Mouse (Mus musculus): Measurements from ENCODE around the gene Olfr1058.
"Not testable (repeated sequence)": the region's sequence is repeated elsewhere in the genome, so short reads cannot be mapped to it uniquely, and the experiment has no call there.

The Olfr1058 gene

DNA sequence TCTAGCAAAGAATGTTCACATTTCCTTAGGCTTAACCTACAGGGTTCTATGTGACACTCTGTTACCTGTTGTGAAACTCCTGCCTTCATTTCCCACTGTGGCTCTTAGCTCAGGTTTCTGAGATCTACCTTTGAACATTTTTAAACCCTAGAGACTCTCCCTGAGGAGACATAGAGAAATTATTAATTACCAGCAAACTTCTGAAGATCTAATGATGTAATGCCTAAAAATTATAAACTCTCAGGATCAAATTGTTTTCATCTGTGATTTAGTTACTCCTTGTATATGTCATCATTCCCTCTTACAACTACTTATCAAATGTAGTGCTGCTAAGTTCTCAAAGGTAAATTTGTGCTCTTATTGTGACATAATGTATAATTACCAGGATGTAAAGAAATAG lies at the start of gene Olfr1058:
Gene Olfr1058, minus strand, starts transcription at position 101 of the 400 bp plus-strand sequence.
- not testable (repeated sequence) for DNase-seq (ENCODE audit: low spot score)

DNA sequence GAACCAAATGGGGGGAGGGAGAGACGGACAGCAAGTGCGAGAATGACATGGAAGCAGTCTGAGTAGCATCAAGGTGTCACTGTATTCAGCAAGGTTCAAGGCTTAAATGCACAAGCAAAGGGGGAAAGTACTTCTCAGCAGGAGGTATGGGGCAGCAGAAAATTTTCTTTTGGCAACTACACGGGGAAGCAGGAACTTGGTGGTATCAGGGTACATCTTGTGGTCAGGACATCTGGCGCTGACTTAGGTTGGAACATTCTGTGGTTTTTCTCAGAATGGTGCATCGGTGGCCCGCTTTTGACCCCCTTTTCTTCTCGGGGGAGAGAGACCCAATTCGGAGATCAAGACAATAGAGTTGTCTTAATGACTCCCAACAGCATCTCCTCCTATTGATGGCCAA lies 40.1 kb upstream of the Olfr1058 start:
- DNase-seq (ENCODE audit: low spot score): not testable (repeated sequence)

DNA sequence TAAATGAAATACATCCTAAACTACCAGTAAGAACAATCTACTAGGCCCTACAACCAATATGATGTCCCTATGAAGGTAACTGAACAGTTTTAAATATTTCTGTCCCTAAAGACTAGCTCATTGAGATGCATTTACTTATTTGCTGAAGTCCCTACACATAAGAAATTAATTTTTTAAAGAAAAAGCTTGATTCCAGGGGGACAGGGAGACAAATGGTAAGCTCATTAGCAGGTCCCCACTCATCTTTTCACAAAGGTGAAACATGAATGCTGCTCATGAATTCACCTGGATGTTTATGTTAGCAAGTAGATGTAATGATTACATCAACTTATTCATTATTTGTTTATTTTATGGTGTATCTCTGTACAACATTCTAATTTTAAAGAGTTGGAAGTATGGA lies 38.3 kb upstream of the Olfr1058 start, which contains the start of gene Olfr1062:
Gene Olfr1062, minus strand, starts transcription at position 101 of the 400 bp plus-strand sequence.
- DNase-seq (ENCODE audit: low spot score): not testable (repeated sequence)

DNA sequence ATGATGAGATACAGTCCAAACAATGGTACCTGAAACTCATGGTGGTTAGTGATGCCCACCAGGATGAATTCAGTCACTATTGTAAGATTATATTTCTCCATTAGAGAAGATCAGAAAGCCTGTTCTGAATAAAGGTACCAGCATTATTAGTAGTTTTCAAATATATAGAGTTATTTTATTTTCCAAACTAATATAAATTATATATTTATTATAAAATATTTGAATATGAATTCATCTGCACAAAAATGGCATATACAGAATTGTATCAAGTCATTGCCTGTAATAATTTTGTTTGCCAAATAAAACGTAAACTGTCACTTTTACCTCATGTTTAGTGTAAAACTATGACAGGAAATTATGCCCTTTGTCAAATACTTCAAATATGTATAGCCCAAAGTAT lies 25.6 kb upstream of the Olfr1058 start, which contains the start of gene Olfr1061:
Gene Olfr1061, minus strand, starts transcription at position 101 of the 400 bp plus-strand sequence.
- no peak for DNase-seq (ENCODE audit: low spot score)

DNA sequence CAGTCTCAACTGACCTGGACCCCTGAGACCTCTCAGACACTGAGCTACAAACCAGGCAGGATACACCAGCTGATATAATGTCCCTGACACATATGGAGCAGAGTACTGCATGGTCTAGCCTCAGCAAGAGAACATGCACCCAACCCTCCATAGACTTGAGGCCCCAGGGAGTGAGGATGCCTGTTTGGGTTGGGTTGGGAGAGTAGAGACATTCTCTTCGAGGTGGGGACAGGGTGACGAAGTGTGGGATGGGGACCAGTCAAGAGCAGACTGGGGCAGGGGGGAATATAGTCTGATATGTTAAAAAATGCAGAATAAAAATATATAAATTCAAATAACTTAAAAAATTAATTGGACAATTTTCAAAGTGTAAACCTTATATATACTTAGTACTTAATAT lies 6.8 kb upstream of the Olfr1058 start:
- DNase-seq (ENCODE audit: low spot score): no peak

DNA sequence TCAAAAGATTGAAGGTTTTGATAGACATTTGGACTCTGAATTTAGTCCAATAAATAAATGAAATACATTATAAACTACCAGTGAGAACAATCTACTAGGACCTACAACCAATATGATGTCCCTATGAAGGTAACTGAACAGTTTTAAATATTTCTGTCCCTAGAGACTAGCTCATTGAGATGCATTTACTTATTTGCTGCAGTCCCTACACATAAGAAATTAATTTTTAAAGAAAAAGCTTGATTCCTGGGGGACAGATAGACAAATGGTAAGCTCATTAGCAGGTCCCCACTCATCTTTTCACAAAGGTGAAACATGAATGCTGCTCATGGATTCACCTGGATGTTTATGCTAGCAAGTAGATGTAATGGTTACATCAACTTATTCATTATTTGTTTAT lies 10.1 kb downstream of the Olfr1058 start, which contains the start of gene Olfr1057:
Gene Olfr1057, minus strand, starts transcription at position 101 of the 400 bp plus-strand sequence.
- DNase-seq (ENCODE audit: low spot score): no peak

DNA sequence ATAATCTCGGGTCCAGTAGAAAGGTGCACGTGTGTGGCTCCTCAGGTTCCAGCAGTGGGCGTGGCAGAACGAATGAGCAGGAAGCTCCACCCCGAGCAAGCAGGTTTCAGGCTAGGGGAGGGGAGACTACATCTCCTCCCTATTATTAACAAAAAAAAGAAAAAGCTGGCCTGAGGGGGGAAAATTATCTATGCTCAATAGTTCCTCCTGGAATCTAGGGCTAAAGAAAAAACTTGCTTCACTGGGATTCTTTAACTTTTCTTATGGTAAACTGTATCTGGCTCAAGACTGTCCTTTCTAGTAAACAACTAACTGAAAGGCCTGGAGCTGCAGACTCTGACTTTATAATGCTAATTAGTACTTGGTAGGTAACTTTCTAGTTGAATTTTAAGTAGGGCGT lies 22.0 kb downstream of the Olfr1058 start:
- DNase-seq (ENCODE audit: low spot score): not testable (repeated sequence)

DNA sequence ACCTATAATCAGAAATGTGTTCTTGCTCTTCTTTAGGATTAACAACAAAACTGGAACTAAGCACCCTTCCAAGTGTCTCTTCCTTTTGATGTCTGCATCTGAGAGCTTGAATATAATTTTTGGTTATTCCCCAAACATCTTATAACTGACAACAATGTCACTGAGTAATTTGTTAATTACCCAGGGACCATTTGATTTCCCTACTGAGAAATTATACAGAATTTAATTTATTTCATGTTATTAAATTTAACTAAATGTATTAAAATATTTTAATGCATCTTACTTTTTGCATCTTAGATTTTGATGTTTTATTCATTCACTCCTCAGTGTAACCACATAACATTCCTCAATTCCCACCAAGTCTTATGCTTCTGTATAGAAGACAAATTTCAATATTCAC lies 26.0 kb downstream of the Olfr1058 start, which contains the start of gene Olfr1056:
Gene Olfr1056, minus strand, starts transcription at position 101 of the 400 bp plus-strand sequence.
- no peak for DNase-seq (ENCODE audit: low spot score)

DNA sequence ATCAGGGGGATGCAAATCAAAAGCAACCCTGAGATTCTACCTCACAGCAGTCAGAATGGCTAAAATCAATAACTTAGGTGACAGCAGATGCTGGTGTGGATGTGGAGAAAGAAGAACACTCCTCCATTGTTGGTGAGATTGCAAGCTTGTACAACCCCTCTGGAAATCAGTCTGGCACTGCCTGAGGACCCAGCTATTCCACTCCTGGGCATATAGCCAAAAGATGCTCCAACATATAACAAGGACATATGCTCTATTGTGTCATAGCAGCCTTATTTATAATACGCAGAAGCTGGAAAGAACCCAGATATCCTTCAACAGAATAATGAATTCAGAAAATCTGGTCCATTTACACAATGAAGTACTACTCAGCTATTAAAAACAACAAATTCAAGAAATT lies 36.6 kb downstream of the Olfr1058 start:
- not testable (repeated sequence) for DNase-seq (ENCODE audit: low spot score)

DNA sequence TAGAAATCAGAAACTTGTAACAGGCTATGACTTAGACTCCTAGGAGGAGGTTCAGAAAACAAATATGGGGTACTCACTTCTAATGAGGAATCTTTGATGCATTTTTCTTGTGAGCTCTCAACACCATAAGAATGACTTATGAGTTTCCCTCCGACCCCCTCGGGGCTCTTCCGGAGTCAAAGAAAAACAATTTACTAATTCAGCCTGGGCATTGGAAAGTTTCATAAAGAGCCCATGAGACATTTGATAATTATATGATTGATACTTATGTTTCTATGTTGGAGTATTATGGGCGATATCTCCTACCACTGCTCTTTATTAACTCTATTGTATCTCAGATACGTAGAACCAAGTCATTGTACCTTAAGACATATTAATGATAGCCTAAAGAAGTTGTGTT lies 38.2 kb downstream of the Olfr1058 start, which contains the start of gene Olfr1055:
Gene Olfr1055, minus strand, starts transcription at position 101 of the 400 bp plus-strand sequence.
- DNase-seq (ENCODE audit: low spot score): no peak

DNA sequence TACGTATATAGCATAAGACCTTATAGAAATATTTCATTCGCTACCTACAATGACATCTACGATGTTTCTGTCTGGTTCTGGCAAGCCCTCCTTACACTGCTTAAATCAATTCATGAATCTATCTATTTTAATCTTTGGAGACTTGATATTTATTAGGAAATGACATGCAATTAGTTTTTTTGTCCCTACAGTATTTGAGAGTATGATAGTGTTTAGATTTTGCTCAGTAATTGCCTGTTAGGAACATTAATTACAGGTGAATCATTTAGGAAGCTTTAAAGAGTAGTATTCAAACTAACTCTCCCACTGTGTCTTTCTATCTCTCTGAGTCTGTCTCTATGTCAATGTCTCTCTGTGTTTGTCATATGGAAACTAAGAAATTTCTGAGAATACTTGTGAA lies 53.0 kb downstream of the Olfr1058 start, which contains the start of gene Olfr1054:
Gene Olfr1054, minus strand, starts transcription at position 101 of the 400 bp plus-strand sequence.
- no peak for DNase-seq (ENCODE audit: low spot score)
